Mouse (Mus musculus): ENCODE measurements around the gene Nemf. TPM values are rescaled to one million over a fixed set of nuclear protein-coding genes. Genes with fewer than 3 reads are reported as not detected.

The Nemf gene
- total and polyA plus RNA-seq, 2 experiments, result 2.2 to 14.6 TPM

DNA sequence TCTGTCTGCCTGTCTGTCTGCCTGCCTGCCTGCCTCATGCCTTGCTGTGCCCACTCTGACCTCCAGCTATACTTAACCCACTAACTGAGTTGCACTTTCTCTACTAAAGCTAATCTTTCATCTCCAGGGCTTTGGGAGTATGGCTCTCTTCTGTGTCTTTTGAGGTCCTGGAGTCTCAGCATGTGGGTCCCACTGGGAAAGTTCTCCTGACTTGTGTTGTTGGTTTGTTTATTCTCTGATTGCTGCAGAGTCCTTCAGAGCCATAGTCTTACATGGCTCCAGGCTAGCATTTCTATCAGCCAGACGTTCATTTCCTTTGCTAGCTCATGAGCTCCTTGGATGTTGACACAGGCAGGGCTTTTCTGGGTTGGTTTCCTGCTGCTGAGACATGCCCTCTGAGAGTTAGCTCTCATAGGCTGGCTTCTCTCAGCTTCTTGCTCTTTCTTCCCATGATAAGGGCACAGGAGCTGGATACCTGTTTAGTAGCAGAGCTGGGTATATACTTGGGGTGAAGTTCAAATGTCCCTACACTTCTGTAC, 77.0 kb downstream of the Nemf start:
- Histone ChIP-seq H3K27me3 (ENCODE audit: control insufficient read depth, insufficient read depth, low read length) (no peaks in the 10 kb centered on the region), H3K27ac (replicated peaks; ENCODE audit: insufficient read depth, low read depth, low read length) (no peak overlapping the region), H3K4me3 (ENCODE audit: insufficient read depth, low read depth, low read length) (no peak overlapping the region), H3K79me2 (ENCODE audit: control insufficient read depth, insufficient read depth, low read length) (no peaks in the 10 kb centered on the region), H3K4me1 (ENCODE audit: control insufficient read depth, insufficient read depth, low read length) (no peaks in the 10 kb centered on the region), H3K9ac (ENCODE audit: low read depth, low read length) (no peak overlapping the region), H3K36me3 (ENCODE audit: control insufficient read depth, insufficient read depth, low read length) (no peaks in the 10 kb centered on the region)
- 42% methylated on average over 1 of the region's 1 CpGs for WGBS
- TF ChIP-seq POLR2A (IDR thresholded peaks at IDR 0.05; ENCODE audit: extremely low read depth, insufficient read depth, low read length), result no peak
- no peak for TF ChIP-seq CTCF (IDR thresholded peaks at IDR 0.05; ENCODE audit: low read depth, low read length)
- no peak for DNase-seq (ENCODE audit: extremely low read depth, low read depth, low spot score)

DNA sequence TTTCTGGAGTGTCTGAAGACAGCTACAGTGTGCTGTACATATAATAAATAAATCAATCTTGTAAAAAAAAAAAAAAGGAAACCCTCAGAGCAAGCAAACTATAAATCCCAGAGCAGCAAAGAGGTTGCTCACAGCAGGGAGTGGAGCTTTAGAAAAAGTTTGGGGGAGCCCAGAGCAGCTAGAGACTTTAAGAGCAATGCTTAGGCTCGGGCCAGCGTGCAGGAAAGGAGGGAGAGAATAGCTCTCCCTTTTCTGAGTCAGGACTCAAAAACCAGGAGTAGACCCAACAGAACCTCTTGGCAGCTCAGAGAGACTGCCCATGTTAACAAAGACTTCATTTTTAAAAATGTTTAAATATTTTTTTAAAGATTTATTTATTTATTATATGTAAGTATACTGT, 88.0 kb downstream of the Nemf start:
- no peak for DNase-seq (ENCODE audit: extremely low read depth, low read depth, low spot score)
- no peak overlapping the region for H3K4me3 ChIP-seq (ENCODE audit: insufficient read depth, low read depth, low read length)

DNA sequence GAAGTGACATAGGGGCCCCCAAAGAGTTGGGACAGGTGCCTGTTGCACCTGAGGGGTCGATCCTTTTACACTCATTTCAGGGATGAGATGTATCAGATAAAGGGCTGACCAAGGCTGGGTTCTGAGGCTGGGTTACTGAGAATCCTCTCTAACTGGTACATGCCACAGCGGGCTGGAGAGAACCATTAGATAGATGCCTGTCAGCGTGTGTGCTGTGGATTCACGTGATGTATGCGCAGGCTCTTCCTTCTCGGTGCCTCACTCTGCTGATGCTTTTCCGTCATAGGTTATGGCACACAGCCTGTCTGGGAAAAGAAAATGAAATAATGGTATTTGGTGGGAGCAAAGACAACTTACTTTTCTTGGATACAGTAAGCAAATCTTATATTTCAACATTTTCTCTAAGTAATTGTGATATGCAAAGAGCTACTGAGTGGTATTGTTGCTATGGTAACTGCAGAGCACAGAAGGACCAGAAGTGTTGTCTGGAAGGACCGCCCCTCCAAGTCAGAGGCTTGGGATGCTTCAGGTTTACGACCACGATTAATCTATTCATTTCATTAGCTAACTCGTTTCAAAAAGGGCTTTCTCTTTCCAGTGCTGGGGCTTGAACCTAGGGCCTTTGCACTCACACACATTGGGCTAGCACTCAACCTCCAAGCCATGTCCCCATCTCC, 88.9 kb downstream of the Nemf start:
- WGBS, result 87% methylated on average over 11 of the region's 11 CpGs
- Histone ChIP-seq H3K27me3 (ENCODE audit: control insufficient read depth, insufficient read depth, low read length) (no peaks in the 10 kb centered on the region), H3K9ac (ENCODE audit: low read depth, low read length) (no peak overlapping the region), H3K4me1 (ENCODE audit: control insufficient read depth, insufficient read depth, low read length) (no peaks in the 10 kb centered on the region), H3K27ac (replicated peaks; ENCODE audit: insufficient read depth, low read depth, low read length) (no peak overlapping the region), H3K79me2 (ENCODE audit: control insufficient read depth, insufficient read depth, low read length) (no peaks in the 10 kb centered on the region), H3K4me3 (ENCODE audit: insufficient read depth, low read depth, low read length) (no peak overlapping the region), H3K36me3 (ENCODE audit: control insufficient read depth, insufficient read depth, low read length) (no peaks in the 10 kb centered on the region)
- DNase-seq (ENCODE audit: extremely low read depth, low read depth, low spot score), result no peak
- TF ChIP-seq POLR2A (IDR thresholded peaks at IDR 0.05; ENCODE audit: extremely low read depth, insufficient read depth, low read length), result no peak
- TF ChIP-seq CTCF (IDR thresholded peaks at IDR 0.05; ENCODE audit: low read depth, low read length), result no peak

More for the DNA sequence above, 88.0 kb downstream of the Nemf start:
- Histone ChIP-seq H3K27ac (replicated peaks; ENCODE audit: insufficient read depth, low read depth, low read length) (no peak overlapping the region), H3K27me3 (ENCODE audit: control insufficient read depth, insufficient read depth, low read length) (no peaks in the 10 kb centered on the region), H3K4me1 (ENCODE audit: control insufficient read depth, insufficient read depth, low read length) (no peaks in the 10 kb centered on the region), H3K9ac (ENCODE audit: low read depth, low read length) (no peak overlapping the region), H3K79me2 (ENCODE audit: control insufficient read depth, insufficient read depth, low read length) (no peaks in the 10 kb centered on the region), H3K36me3 (ENCODE audit: control insufficient read depth, insufficient read depth, low read length) (no peaks in the 10 kb centered on the region)
- TF ChIP-seq POLR2A (IDR thresholded peaks at IDR 0.05; ENCODE audit: extremely low read depth, insufficient read depth, low read length) (no peak), CTCF (IDR thresholded peaks at IDR 0.05; ENCODE audit: low read depth, low read length) (no peak)
- 95% methylated on average over 2 of the region's 2 CpGs for WGBS

DNA sequence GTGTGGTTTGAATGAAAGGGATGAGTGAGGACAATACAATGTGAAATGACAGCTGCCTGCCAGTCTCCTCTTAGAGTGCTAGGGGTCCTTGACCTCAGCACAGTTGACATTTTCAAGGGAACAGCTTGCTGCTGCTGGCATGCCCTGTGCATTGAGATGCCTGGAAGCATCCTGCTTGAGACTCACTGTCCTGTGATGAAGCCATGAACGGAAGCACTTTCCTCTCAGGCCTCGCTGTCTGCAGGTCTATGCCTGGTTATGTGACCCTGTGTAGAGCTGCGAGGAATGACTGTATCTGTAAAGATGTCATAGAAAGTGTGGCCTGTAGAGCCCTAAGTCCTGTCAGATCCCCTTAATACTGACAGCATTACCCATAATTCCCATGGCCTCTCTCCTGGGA, 91.9 kb downstream of the Nemf start:
- H3K36me3 ChIP-seq (ENCODE audit: control insufficient read depth, insufficient read depth, low read length), result no peaks in the 10 kb centered on the region
- DNase-seq (ENCODE audit: extremely low read depth, low read depth, low spot score), result no peak
- H3K27ac ChIP-seq (replicated peaks; ENCODE audit: insufficient read depth, low read depth, low read length), result no peak overlapping the region
- WGBS, result 92% methylated on average over 3 of the region's 3 CpGs
- H3K9ac ChIP-seq (ENCODE audit: low read depth, low read length), result no peak overlapping the region
- no peak for TF ChIP-seq POLR2A (IDR thresholded peaks at IDR 0.05; ENCODE audit: extremely low read depth, insufficient read depth, low read length)
- no peak for TF ChIP-seq CTCF (IDR thresholded peaks at IDR 0.05; ENCODE audit: low read depth, low read length)
- no peak overlapping the region for H3K4me3 ChIP-seq (ENCODE audit: insufficient read depth, low read depth, low read length)
- no peaks in the 10 kb centered on the region for H3K4me1 ChIP-seq (ENCODE audit: control insufficient read depth, insufficient read depth, low read length)
- H3K27me3 ChIP-seq (ENCODE audit: control insufficient read depth, insufficient read depth, low read length), result no peaks in the 10 kb centered on the region
- H3K79me2 ChIP-seq (ENCODE audit: control insufficient read depth, insufficient read depth, low read length), result no peaks in the 10 kb centered on the region

DNA sequence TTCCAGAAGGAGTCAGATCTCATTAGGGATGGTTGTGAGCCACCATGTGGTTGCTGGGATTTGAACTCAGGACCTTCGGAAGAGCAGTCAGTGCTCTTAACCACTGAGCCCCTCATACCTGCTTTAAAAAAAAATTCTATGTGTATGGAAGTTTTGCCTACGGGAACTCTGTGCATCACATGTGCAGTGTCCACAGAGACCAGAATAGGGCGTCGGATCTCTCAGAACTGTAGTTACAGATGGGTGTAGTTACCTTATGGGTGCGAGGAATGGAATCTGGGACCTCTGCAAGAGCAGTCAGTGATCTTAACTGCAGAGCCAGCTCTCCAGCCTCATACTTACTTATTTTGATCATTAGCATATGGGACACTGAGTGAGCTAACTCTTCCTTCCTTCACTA, 94.7 kb downstream of the Nemf start:
- DNase-seq (ENCODE audit: extremely low read depth, low read depth, low spot score), result no peak
- TF ChIP-seq CTCF (IDR thresholded peaks at IDR 0.05; ENCODE audit: low read depth, low read length), result no peak
- TF ChIP-seq POLR2A (IDR thresholded peaks at IDR 0.05; ENCODE audit: extremely low read depth, insufficient read depth, low read length), result no peak
- H3K79me2 ChIP-seq (ENCODE audit: control insufficient read depth, insufficient read depth, low read length), result no peaks in the 10 kb centered on the region
- H3K9ac ChIP-seq (ENCODE audit: low read depth, low read length), result no peak overlapping the region
- no peaks in the 10 kb centered on the region for H3K36me3 ChIP-seq (ENCODE audit: control insufficient read depth, insufficient read depth, low read length)
- no peak overlapping the region for H3K27ac ChIP-seq (replicated peaks; ENCODE audit: insufficient read depth, low read depth, low read length)
- H3K4me1 ChIP-seq (ENCODE audit: control insufficient read depth, insufficient read depth, low read length), result no peaks in the 10 kb centered on the region
- no peaks in the 10 kb centered on the region for H3K27me3 ChIP-seq (ENCODE audit: control insufficient read depth, insufficient read depth, low read length)
- 99% methylated on average over 5 of the region's 5 CpGs for WGBS
- no peak overlapping the region for H3K4me3 ChIP-seq (ENCODE audit: insufficient read depth, low read depth, low read length)

Other genes starting within 250 kb of the Nemf start
- 137 and 202 TPM in 2 replicates for gene Rps29, start 198.0 kb downstream of the Nemf start, total RNA-seq (2014; rRNA removed)
- 779 and 865 TPM in 2 replicates for gene Rps29, start 198.0 kb downstream of the Nemf start, polyA plus RNA-seq (2012; rRNA removed)
- 0.67 TPM in 1 of 2 replicates, not detected in the other for gene Lrr1, start 188.4 kb downstream of the Nemf start, total RNA-seq (2014; rRNA removed)
- gene Lrr1, start 188.4 kb downstream of the Nemf start, polyA plus RNA-seq (2012; rRNA removed), result not detected in 2 replicates
- gene Rpl36al, start 173.1 kb downstream of the Nemf start, total RNA-seq (2014; rRNA removed), result 412 and 466 TPM in 2 replicates
- gene Rpl36al, start 173.1 kb downstream of the Nemf start, polyA plus RNA-seq (2012; rRNA removed), result 129 and 148 TPM in 2 replicates
- gene Mgat2, start 173.0 kb downstream of the Nemf start, total RNA-seq (2014; rRNA removed), result 33.9 and 34.0 TPM in 2 replicates
- gene Mgat2, start 173.0 kb downstream of the Nemf start, polyA plus RNA-seq (2012; rRNA removed), result 15.8 and 16.7 TPM in 2 replicates
- gene Gm49383, start 160.1 kb downstream of the Nemf start, total RNA-seq (2014; rRNA removed), result 2.4 and 3.3 TPM in 2 replicates
- gene Gm49383, start 160.1 kb downstream of the Nemf start, polyA plus RNA-seq (2012; rRNA removed), result 1.1 and 1.8 TPM in 2 replicates
- gene Dnaaf2, start 158.7 kb downstream of the Nemf start, total RNA-seq (2014; rRNA removed), result 0.74 and 1.0 TPM in 2 replicates
- gene Dnaaf2, start 158.7 kb downstream of the Nemf start, polyA plus RNA-seq (2012; rRNA removed), result 0.64 and 1.1 TPM in 2 replicates
- gene Gm49384, start 152.9 kb downstream of the Nemf start, total RNA-seq (2014; rRNA removed), result 0.92 and 1.5 TPM in 2 replicates
- 0.87 TPM in 1 of 2 replicates, not detected in the other for gene Gm49384, start 152.9 kb downstream of the Nemf start, polyA plus RNA-seq (2012; rRNA removed)
- gene Pole2, start 129.0 kb downstream of the Nemf start, total RNA-seq (2014; rRNA removed), result 0.74 and 1.8 TPM in 2 replicates
- gene Pole2, start 129.0 kb downstream of the Nemf start, polyA plus RNA-seq (2012; rRNA removed), result 0.24 and 0.36 TPM in 2 replicates
- gene Klhdc1, start 116.0 kb downstream of the Nemf start, total RNA-seq (2014; rRNA removed), result 0.46 and 0.67 TPM in 2 replicates
- gene Klhdc1, start 116.0 kb downstream of the Nemf start, polyA plus RNA-seq (2012; rRNA removed), result 0.07 and 0.10 TPM in 2 replicates
- gene Klhdc2, start 60.5 kb downstream of the Nemf start, total RNA-seq (2014; rRNA removed), result 40.5 and 43.0 TPM in 2 replicates
- 22.2 TPM in 2 replicates for gene Klhdc2, start 60.5 kb downstream of the Nemf start, polyA plus RNA-seq (2012; rRNA removed)
- 40.7 and 48.3 TPM in 2 replicates for gene Arf6, start 15.0 kb upstream of the Nemf start, total RNA-seq (2014; rRNA removed)
- 62.7 and 66.7 TPM in 2 replicates for gene Arf6, start 15.0 kb upstream of the Nemf start, polyA plus RNA-seq (2012; rRNA removed)
- gene Gm9887, start 15.3 kb upstream of the Nemf start, total RNA-seq (2014; rRNA removed), result 0.20 and 0.37 TPM in 2 replicates
- 0.48 and 0.85 TPM in 2 replicates for gene Gm9887, start 15.3 kb upstream of the Nemf start, polyA plus RNA-seq (2012; rRNA removed)
- 2.2 and 3.0 TPM in 2 replicates for gene Vcpkmt, start 225.9 kb upstream of the Nemf start, total RNA-seq (2014; rRNA removed)
- 2.6 and 2.9 TPM in 2 replicates for gene Vcpkmt, start 225.9 kb upstream of the Nemf start, polyA plus RNA-seq (2012; rRNA removed)

All from liver, adult 2 months (tissue).